Mouse (Mus musculus) heart, postnatal 25 days (tissue): ENCODE data around the gene Gnb4. TPM values are rescaled to one million over a fixed set of nuclear protein-coding genes. Genes with fewer than 3 reads are reported as not detected.
A peak's percentile ranks its signal among the peaks of the same experiment; 100 is the strongest.

Experiments
- DNase-seq: peaks from one replicate; pipeline ENCODE4 v3.0.0; 2022; ENCODE audit warnings: low spot score
- intact Hi-C: fragments of 180-260 bp; cut with DNase I; formaldehyde crosslinking; loops from one replicate; pipeline ENCODE4 v1.15.1; 2025
- total RNA-seq, 2 experiments: library from RNA; stranded (reverse); gene quantifications; 2 replicates each; pipeline ENCODE4 v1.2.3; 2021

The Gnb4 gene
- 10 to 100 TPM; 13.9 to 18.5 TPM for total RNA-seq

GRCm38 (mm10) chr3:32616331-32617052 is at the start of gene Gnb4:
Gene Gnb4, minus strand, starts transcription at chr3:32616585.
- intact Hi-C loops = no loop called here
- DNase-seq = peak; percentile 34

GRCm38 (mm10) chr3:32661556-32661930 is 45.2 kb upstream of the Gnb4 start:
- intact Hi-C loops = loop anchor here (5.0 kb wide), 1 partner anchor 36 kb away; no protein-coding TSS in a partner anchor
- DNase-seq = no peak

GRCm38 (mm10) chr3:32660831-32661555 is 44.6 kb upstream of the Gnb4 start:
- DNase-seq = no peak
- intact Hi-C loops = loop anchor here (5.0 kb wide), 1 partner anchor 36 kb away; no protein-coding TSS in a partner anchor

- no peak for DNase-seq
- intact Hi-C loops = loop anchor here (5.0 kb wide), 1 partner anchor 37 kb away; no protein-coding TSS in a partner anchor
Observed at GRCm38 (mm10) chr3:32660276-32660675, 43.9 kb upstream of the Gnb4 start.

GRCm38 (mm10) chr3:32659506-32659905 is 43.1 kb upstream of the Gnb4 start:
- DNase-seq = no peak
- intact Hi-C loops = loop anchor here (5.0 kb wide), 1 partner anchor 47 kb away; no protein-coding TSS in a partner anchor

GRCm38 (mm10) chr3:32658821-32659220 is 42.4 kb upstream of the Gnb4 start:
- DNase-seq = no peak
- intact Hi-C loops = loop anchor here (5.0 kb wide), 1 partner anchor 47 kb away; no protein-coding TSS in a partner anchor

- DNase-seq = no peak
- intact Hi-C loops = loop anchor here (5.0 kb wide), 1 partner anchor 46 kb away; no protein-coding TSS in a partner anchor
Observed at GRCm38 (mm10) chr3:32658401-32658800, 42.0 kb upstream of the Gnb4 start.

GRCm38 (mm10) chr3:32656398-32656994 is 40.1 kb upstream of the Gnb4 start:
- no peak for DNase-seq
- intact Hi-C loops = loop anchor here (5.0 kb wide), 1 partner anchor 44 kb away; no protein-coding TSS in a partner anchor

- DNase-seq = no peak
Observed at GRCm38 (mm10) chr3:32655994-32656393, 39.6 kb upstream of the Gnb4 start.

GRCm38 (mm10) chr3:32652739-32653138 is 36.4 kb upstream of the Gnb4 start:
- no peak for DNase-seq
- intact Hi-C loops = no loop called here

More at GRCm38 (mm10) chr3:32655994-32656393, 39.6 kb upstream of the Gnb4 start:
- intact Hi-C loops = loop anchor here (5.0 kb wide), 1 partner anchor 44 kb away; no protein-coding TSS in a partner anchor

GRCm38 (mm10) chr3:32649284-32649683 is 32.9 kb upstream of the Gnb4 start:
- DNase-seq = no peak
- intact Hi-C loops = no loop called here

GRCm38 (mm10) chr3:32646918-32647317 is 30.5 kb upstream of the Gnb4 start:
- intact Hi-C loops = no loop called here
- DNase-seq = no peak

- intact Hi-C loops = no loop called here
Observed at GRCm38 (mm10) chr3:32644751-32645150, 28.4 kb upstream of the Gnb4 start.

GRCm38 (mm10) chr3:32642116-32642515 is 25.7 kb upstream of the Gnb4 start:
- DNase-seq = no peak
- intact Hi-C loops = no loop called here

More at GRCm38 (mm10) chr3:32644751-32645150, 28.4 kb upstream of the Gnb4 start:
- DNase-seq = no peak

- intact Hi-C loops = no loop called here
- peak; percentile 11 for DNase-seq
Observed at GRCm38 (mm10) chr3:32638240-32638639, 21.9 kb upstream of the Gnb4 start.

GRCm38 (mm10) chr3:32632760-32633264 is 16.4 kb upstream of the Gnb4 start:
- DNase-seq = no peak
- intact Hi-C loops = no loop called here

GRCm38 (mm10) chr3:32630210-32630609 is 13.8 kb upstream of the Gnb4 start:
- intact Hi-C loops = no loop called here
- no peak for DNase-seq

GRCm38 (mm10) chr3:32628141-32628540 is 11.8 kb upstream of the Gnb4 start:
- intact Hi-C loops = no loop called here
- DNase-seq = peak; percentile 4

GRCm38 (mm10) chr3:32622106-32622505 is 5.7 kb upstream of the Gnb4 start:
- no peak for DNase-seq
- intact Hi-C loops = no loop called here

- intact Hi-C loops = no loop called here
- no peak for DNase-seq
Observed at GRCm38 (mm10) chr3:32621658-32622057, 5.3 kb upstream of the Gnb4 start.
